Mouse (Mus musculus) limb, embryonic 14.5 days (tissue): ENCODE measurements around the gene R3hdm4. TPM values are rescaled to one million over a fixed set of nuclear protein-coding genes. Genes with fewer than 3 reads are reported as not detected.
A peak's percentile ranks its signal among the peaks of the same experiment; 100 is the strongest.

Experiments
- ATAC-seq: fragments of 200-750 bp; cut with Nextera tagmentation; 2 replicates; pipeline ENCODE4 v1.8.0; 2017; ENCODE audit warnings: low read depth, moderate number of reproducible peaks, moderate TSS enrichment; ENCODE audit not compliant: low FRiP score
- DNase-seq: peaks from one replicate; pipeline ENCODE4 v3.0.0-alpha.2; 2015; ENCODE audit warnings: low spot score
- H3K27ac ChIP-seq: fragments of 300-500 bp; sonication (generic); replicated peaks from 2 replicates; pipeline ENCODE4 v1.5.1; 2014; ENCODE audit warnings: low read depth, mild to moderate bottlenecking, low read length, moderate library complexity, mixed read lengths
- H3K27me3 ChIP-seq: fragments of 300-500 bp; sonication (generic); 2 replicates; pipeline ENCODE4 v1.6.1; 2014; ENCODE audit warnings: low read length, mixed read lengths; ENCODE audit not compliant: control insufficient read depth, insufficient read depth
- H3K36me3 ChIP-seq: fragments of 300-500 bp; sonication (generic); 2 replicates; pipeline ENCODE4 v1.6.1; 2014; ENCODE audit warnings: mild to moderate bottlenecking, low read length, moderate library complexity, mixed read lengths; ENCODE audit not compliant: control insufficient read depth, insufficient read depth
- H3K4me1 ChIP-seq: fragments of 300-500 bp; sonication (generic); 2 replicates; pipeline ENCODE4 v1.6.1; 2014; ENCODE audit warnings: antibody characterized with exemption, low read length, mixed read lengths; ENCODE audit not compliant: control insufficient read depth, insufficient read depth
- H3K4me2 ChIP-seq: fragments of 300-500 bp; sonication (generic); replicated peaks from 2 replicates; pipeline ENCODE4 v1.6.1; 2014; ENCODE audit warnings: low read depth, mild to moderate bottlenecking, low read length, moderate library complexity; ENCODE audit not compliant: severe bottlenecking
- H3K4me3 ChIP-seq: fragments of 300-500 bp; sonication (generic); replicated peaks from 2 replicates; pipeline ENCODE4 v1.5.1; 2014; ENCODE audit warnings: low read length
- H3K9ac ChIP-seq: fragments of 300-500 bp; sonication (generic); 2 replicates; pipeline ENCODE4 v1.6.1; 2014; ENCODE audit warnings: mild to moderate bottlenecking, low read depth, low read length, moderate library complexity; ENCODE audit not compliant: severe bottlenecking
- H3K9me3 ChIP-seq: fragments of 300-500 bp; sonication (generic); 2 replicates; pipeline ENCODE4 v1.6.1; 2016; ENCODE audit warnings: low read length; ENCODE audit not compliant: control insufficient read depth
- POLR2A ChIP-seq: fragments of 200-500 bp; IDR thresholded peaks from 2 replicates; pipeline ENCODE4 v1.8.0; 2012; ENCODE audit warnings: inconsistent platforms, mild to moderate bottlenecking, moderate library complexity, borderline replicate concordance; ENCODE audit not compliant: insufficient read depth, insufficient read length; ENCODE audit errors: extremely low read depth
- WGBS: fragments of 180-500 bp; shearing (Covaris S2); extraction: QIAGEN DNeasy Blood & Tissue Kit; methylation state at CpG from one replicate; pipeline ENCODE4 v1.1.7; 2014; 5-methylcytosine and 5-hydroxymethylcytosine counted together
- polyA plus RNA-seq, 2 experiments: library from polyadenylated mRNA; depleted of rRNA in 1 of 2; stranded (reverse) in 1 of 2; unstranded in 1 of 2; fragments of >200 nt; fragmentation: Nextera tagmentation in 1 of 2; extraction: Ambion mirVana in 1 of 2; gene quantifications; 2 replicates each; pipeline versions ENCODE4 v1.2.1 to v1.2.3; 2012 to 2014

Gene R3hdm4
- polyA plus RNA-seq, 2 experiments, result 141 to 158 TPM

DNA sequence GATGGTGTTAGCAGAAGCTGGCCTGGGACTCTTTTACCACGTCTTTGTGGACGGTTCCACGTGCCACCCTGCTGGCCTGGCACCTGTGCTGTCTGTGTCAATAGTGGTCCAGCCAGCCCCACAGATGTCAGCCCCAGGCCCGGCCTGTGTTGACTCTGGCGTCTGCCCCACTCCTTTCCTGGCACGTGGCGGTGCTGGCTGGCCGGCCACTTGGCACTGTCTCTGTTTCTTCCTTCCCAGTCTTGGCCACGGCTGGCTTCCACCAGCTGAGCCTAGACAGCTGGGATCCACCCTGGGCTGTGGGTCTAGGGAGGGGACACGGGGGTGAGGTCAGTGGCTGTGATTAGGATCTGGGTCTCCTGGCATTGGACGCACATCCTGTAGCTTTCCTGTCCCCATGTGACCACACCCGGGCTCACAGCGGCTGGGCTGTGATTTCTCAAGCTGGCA lies 13.3 kb upstream of the R3hdm4 start:
- peaks cover 32% of the 10 kb centered on the region for H3K4me1 ChIP-seq
- no peak for TF ChIP-seq POLR2A
- no peak overlapping the region for H3K4me2 ChIP-seq
- no peaks in the 10 kb centered on the region for H3K9me3 ChIP-seq
- H3K4me3 ChIP-seq, result no peak overlapping the region
- H3K27me3 ChIP-seq, result no peaks in the 10 kb centered on the region
- 0 out of 2 replicates have a peak overlapping the region, but pooled peaks have one; percentile 26 for H3K27ac ChIP-seq
- peak; percentile 59 for DNase-seq
- peak; percentile 35 for ATAC-seq
- 58% methylated on average over 13 of the region's 13 CpGs for WGBS
- peaks cover 55% of the 10 kb centered on the region for H3K36me3 ChIP-seq
- H3K9ac ChIP-seq, result no peak overlapping the region

DNA sequence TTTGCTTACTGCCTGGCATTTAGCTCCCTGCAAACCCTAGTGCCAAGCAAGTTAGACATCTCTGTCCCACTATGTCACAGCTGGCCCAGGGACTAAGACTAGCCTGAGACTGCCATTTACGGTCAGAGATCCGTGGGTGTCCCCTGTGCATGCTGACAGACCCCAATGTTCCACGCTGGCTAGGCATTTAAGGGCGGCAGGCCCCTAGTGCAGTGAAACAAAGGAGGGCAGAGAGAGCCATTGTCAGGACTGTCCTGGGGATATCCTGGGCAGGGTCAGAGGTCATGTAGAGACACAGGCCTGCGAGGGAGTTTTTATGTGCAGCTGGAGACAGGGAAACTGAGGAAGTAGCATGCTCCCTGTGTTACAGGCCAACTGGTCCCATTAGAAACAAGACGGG lies 12.9 kb upstream of the R3hdm4 start:
- H3K9ac ChIP-seq, result no peak overlapping the region
- H3K27me3 ChIP-seq, result no peaks in the 10 kb centered on the region
- WGBS, result 63% methylated on average over 6 of the region's 6 CpGs
- no peaks in the 10 kb centered on the region for H3K9me3 ChIP-seq
- H3K4me1 ChIP-seq, result peaks cover 37% of the 10 kb centered on the region
- no peak for DNase-seq
- no peak overlapping the region for H3K4me2 ChIP-seq
- ATAC-seq, result no peak
- H3K4me3 ChIP-seq, result no peak overlapping the region
- peaks cover 55% of the 10 kb centered on the region for H3K36me3 ChIP-seq
- no peak for TF ChIP-seq POLR2A
- H3K27ac ChIP-seq, result no peak overlapping the region

DNA sequence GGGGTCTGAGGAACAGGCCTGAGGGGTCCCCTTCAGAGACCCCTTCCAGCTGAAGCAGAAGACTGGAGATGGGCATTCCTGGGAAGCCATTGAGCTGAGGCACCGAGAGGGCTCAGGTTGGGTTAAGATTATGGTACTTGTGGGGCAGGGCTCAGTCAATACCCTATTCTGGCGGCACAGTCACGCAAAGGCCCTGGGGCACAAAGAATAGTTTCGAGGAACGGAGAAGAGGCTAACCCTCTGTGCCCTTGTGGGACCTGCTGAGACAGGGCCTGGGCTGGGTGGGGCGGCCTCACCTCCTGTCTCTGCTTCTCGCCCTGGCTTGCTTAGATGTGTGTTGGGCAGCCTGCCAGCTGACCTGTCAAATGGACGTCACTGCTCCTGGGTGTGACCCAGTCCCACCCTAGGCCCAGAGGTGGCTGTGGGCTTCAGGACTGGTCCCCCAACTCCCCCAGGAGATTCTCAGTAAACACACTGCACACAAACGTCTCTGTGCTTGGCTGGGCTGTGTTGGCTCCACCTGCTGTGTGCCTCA lies 12.2 kb upstream of the R3hdm4 start:
- H3K27me3 ChIP-seq, result no peaks in the 10 kb centered on the region
- TF ChIP-seq POLR2A, result no peak
- H3K27ac ChIP-seq, result peak overlapping the region; percentile 43; the same call in 1 of the 2 replicates
- H3K4me1 ChIP-seq, result peaks cover 39% of the 10 kb centered on the region
- H3K9ac ChIP-seq, result no peak overlapping the region
- H3K36me3 ChIP-seq, result peaks cover 52% of the 10 kb centered on the region
- H3K4me3 ChIP-seq, result no peak overlapping the region
- H3K4me2 ChIP-seq, result no peak overlapping the region
- WGBS, result 40% methylated on average over 9 of the region's 9 CpGs
- H3K9me3 ChIP-seq, result no peaks in the 10 kb centered on the region
- DNase-seq (no peak), ATAC-seq (no peak)

DNA sequence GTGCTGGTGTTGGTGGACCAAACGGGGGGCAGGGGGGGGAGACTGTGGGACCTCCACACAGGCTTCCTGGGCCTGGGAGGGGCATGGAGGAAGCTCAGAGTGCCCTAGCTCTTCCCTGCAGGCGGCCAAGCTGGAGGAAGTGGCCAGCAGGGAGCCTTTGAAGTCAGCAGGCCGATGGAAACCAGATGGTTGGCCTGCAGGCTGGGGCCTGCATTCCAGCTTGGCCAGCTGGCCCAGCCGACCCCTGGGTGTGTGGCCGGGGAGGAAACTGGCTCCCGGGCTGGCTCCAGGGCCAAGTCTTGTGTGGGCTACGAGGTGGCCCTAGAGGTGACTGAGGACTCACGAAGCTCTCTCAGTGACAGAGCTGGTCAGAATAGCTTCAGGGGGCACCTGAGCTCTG lies 11.7 kb upstream of the R3hdm4 start:
- H3K4me3 ChIP-seq, result no peak overlapping the region
- H3K9ac ChIP-seq, result peak overlapping the region; percentile 29
- peaks cover 39% of the 10 kb centered on the region for H3K4me1 ChIP-seq
- 14% methylated on average over 8 of the region's 8 CpGs for WGBS
- H3K36me3 ChIP-seq, result peaks cover 49% of the 10 kb centered on the region
- DNase-seq, result peak; percentile 45
- no peaks in the 10 kb centered on the region for H3K9me3 ChIP-seq
- H3K4me2 ChIP-seq, result no peak overlapping the region
- peak overlapping the region; percentile 43; the same call in 1 of the 2 replicates for H3K27ac ChIP-seq
- TF ChIP-seq POLR2A, result no peak
- ATAC-seq, result no peak
- H3K27me3 ChIP-seq, result no peaks in the 10 kb centered on the region

DNA sequence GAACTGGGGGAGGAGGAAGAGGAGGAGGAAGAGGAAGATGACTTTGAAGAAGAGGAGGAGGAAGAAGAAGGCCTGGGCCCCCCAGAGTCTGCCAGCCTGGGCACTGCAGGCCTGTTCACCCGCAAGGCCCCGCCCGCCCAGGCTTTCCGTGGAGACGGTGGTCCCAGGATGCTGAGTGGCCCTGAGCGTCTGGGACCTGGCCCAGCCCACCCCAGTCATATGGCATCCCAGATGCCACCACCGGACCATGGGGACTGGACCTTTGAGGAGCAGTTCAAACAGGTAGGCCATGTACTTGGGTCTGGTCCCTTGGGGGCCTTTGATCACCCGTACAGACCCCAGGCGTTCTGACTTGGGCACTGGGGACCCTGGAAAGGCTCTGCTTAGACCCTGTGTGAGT lies 10.8 kb upstream of the R3hdm4 start:
- Histone ChIP-seq H3K36me3 (peaks cover 43% of the 10 kb centered on the region), H3K27me3 (no peaks in the 10 kb centered on the region), H3K4me3 (no peak overlapping the region), H3K27ac (no peak overlapping the region), H3K4me1 (peaks cover 32% of the 10 kb centered on the region), H3K4me2 (no peak overlapping the region), H3K9ac (no peak overlapping the region), H3K9me3 (no peaks in the 10 kb centered on the region)
- ATAC-seq (no peak), DNase-seq (no peak)
- 54% methylated on average over 4 of the region's 9 CpGs for WGBS
- no peak for TF ChIP-seq POLR2A
